Mouse (Mus musculus) liver, embryonic 11.5 days (tissue): ENCODE results near the gene Fsip1. TPM values are rescaled to one million over a fixed set of nuclear protein-coding genes. Genes with fewer than 3 reads are reported as not detected.

Experiments
- ATAC-seq: fragments of 200-750 bp; cut with Nextera tagmentation; replicated peaks from 2 replicates; pipeline ENCODE4 v1.8.0; 2017; ENCODE audit warnings: moderate number of reproducible peaks, mild to moderate bottlenecking, moderate TSS enrichment, moderate library complexity; ENCODE audit not compliant: low FRiP score
- DNase-seq: peaks from one replicate; pipeline ENCODE4 v3.0.0-alpha.2; 2017; ENCODE audit warnings: low spot score
- H3K27ac ChIP-seq: fragments of 300-500 bp; sonication (generic); 2 replicates; pipeline ENCODE4 v1.5.1; 2014; ENCODE audit warnings: mild to moderate bottlenecking, low read depth, low read length, control low read depth
- H3K27me3 ChIP-seq: fragments of 300-500 bp; sonication (generic); replicated peaks from 2 replicates; pipeline ENCODE4 v1.6.1; 2014; ENCODE audit warnings: low read length, mixed read lengths; ENCODE audit not compliant: control insufficient read depth, insufficient read depth
- H3K36me3 ChIP-seq: fragments of 300-500 bp; sonication (generic); 2 replicates; pipeline ENCODE4 v1.6.1; 2014; ENCODE audit warnings: mild to moderate bottlenecking, low read length, moderate library complexity, mixed read lengths; ENCODE audit not compliant: control insufficient read depth, insufficient read depth
- H3K4me1 ChIP-seq: fragments of 300-500 bp; sonication (generic); replicated peaks from 2 replicates; pipeline ENCODE4 v1.6.1; 2014; ENCODE audit warnings: low read length, mixed read lengths; ENCODE audit not compliant: control insufficient read depth, insufficient read depth
- H3K4me2 ChIP-seq: fragments of 300-500 bp; sonication (generic); 2 replicates; pipeline ENCODE4 v1.6.1; 2014; ENCODE audit warnings: mild to moderate bottlenecking, control low read depth, moderate library complexity
- H3K4me3 ChIP-seq: fragments of 300-500 bp; sonication (generic); 2 replicates; pipeline ENCODE4 v1.5.1; 2014; ENCODE audit warnings: low read depth, low read length, control low read depth
- H3K9ac ChIP-seq: fragments of 300-500 bp; sonication (generic); 2 replicates; pipeline ENCODE4 v1.6.1; 2014; ENCODE audit warnings: low read depth, low read length, control low read depth
- H3K9me3 ChIP-seq: fragments of 300-500 bp; sonication (generic); 2 replicates; pipeline ENCODE4 v1.6.1; 2016; ENCODE audit warnings: low read length, inconsistent platforms, mixed read lengths; ENCODE audit not compliant: control insufficient read depth
- WGBS: fragments of 180-500 bp; shearing (Covaris S2); extraction: QIAGEN DNeasy Blood & Tissue Kit; methylation state at CpG from one replicate; pipeline ENCODE4 v1.1.7; 2014; 5-methylcytosine and 5-hydroxymethylcytosine counted together
- polyA plus RNA-seq: library from polyadenylated mRNA; unstranded; fragments of >200 nt; fragmentation: Nextera tagmentation; extraction: Ambion mirVana; gene quantifications from 2 replicates; pipeline ENCODE4 v1.2.1, GENCODE M21; 2014

The Fsip1 gene
- polyA plus RNA-seq, 1 experiment from 2014 or later, result 0.29 TPM

DNA sequence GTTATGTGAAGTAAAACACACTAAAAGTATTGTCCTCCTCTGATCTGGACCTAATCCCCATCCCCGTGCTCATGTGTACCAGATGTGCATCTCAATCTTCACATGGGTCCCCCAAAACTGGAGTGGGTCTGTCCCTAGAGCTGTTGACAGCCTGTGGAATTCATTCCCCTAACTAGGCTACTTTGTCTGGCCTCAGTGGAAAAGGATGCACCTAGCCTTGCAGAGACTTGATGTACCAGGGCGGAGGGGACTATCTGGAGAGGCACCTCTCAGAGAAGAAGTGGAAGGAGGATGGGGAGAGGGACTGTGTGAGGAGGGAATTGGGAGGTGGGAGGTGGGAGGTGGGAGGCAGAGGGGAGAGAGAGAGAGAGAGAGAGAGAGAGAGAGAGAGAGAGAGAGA lies 119.0 kb downstream of the Fsip1 start:
- H3K4me1 ChIP-seq, result no peaks in the 10 kb centered on the region
- H3K36me3 ChIP-seq, result no peaks in the 10 kb centered on the region
- no peaks in the 10 kb centered on the region for H3K27me3 ChIP-seq
- 80% methylated on average over 2 of the region's 2 CpGs for WGBS
- H3K9ac ChIP-seq, result no peak overlapping the region
- DNase-seq (no peak), ATAC-seq (no peak)
- H3K4me2 ChIP-seq, result no peak overlapping the region
- H3K9me3 ChIP-seq, result no peaks in the 10 kb centered on the region
- no peak overlapping the region for H3K4me3 ChIP-seq
- no peak overlapping the region for H3K27ac ChIP-seq

DNA sequence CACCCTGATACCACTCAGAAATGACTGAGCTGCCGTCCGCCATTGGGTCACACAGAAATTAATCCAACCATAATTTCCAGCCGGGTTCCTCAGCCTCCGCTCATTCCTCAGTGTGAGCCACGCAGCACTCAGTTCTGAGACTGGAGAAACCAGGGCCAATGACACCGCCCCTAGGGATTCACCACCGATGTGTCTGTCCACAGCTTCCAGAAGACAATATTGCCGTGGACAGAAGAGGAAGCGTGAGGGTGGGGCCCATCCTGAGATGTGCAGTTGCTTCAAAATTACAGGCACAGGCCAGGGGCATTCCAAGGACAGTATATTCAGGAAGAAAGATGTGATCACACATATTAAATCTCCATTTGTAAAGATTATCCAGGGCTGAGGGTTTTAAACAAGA lies 119.7 kb downstream of the Fsip1 start:
- no peak overlapping the region for H3K27ac ChIP-seq
- ATAC-seq (no peak), DNase-seq (no peak)
- H3K27me3 ChIP-seq, result no peaks in the 10 kb centered on the region
- no peaks in the 10 kb centered on the region for H3K36me3 ChIP-seq
- no peaks in the 10 kb centered on the region for H3K9me3 ChIP-seq
- WGBS, result 80% methylated on average over 9 of the region's 9 CpGs
- no peak overlapping the region for H3K9ac ChIP-seq
- H3K4me1 ChIP-seq, result no peaks in the 10 kb centered on the region
- H3K4me2 ChIP-seq, result no peak overlapping the region
- H3K4me3 ChIP-seq, result no peak overlapping the region

DNA sequence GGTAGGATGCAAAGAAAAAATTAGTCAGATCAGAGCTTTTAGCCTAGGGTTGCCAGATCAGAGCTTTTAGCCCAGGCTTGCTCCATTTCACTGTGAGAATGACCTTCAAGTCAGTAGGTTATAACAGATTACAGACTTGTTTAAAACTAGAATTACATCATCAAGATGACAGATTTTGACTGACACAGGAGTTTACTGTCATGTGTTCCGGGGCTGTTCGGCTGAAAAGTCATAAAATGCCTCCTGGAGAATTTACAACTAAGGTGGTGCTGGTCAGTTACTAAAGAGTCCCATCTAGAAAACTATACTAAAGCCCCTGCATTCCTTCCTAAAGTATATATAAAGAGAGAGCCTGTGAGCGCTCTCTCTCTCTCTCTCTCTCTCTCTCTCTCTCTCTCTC lies 128.5 kb downstream of the Fsip1 start:
- H3K4me1 ChIP-seq, result no peaks in the 10 kb centered on the region
- no peaks in the 10 kb centered on the region; the same call in 1 of the 2 replicates for H3K36me3 ChIP-seq
- no peak overlapping the region for H3K4me2 ChIP-seq
- H3K27ac ChIP-seq, result no peak overlapping the region
- no peak overlapping the region for H3K9ac ChIP-seq
- WGBS, result 61% methylated on average over 3 of the region's 3 CpGs
- H3K4me3 ChIP-seq, result no peak overlapping the region
- no peaks in the 10 kb centered on the region for H3K9me3 ChIP-seq
- DNase-seq (no peak), ATAC-seq (no peak)
- H3K27me3 ChIP-seq, result no peaks in the 10 kb centered on the region

DNA sequence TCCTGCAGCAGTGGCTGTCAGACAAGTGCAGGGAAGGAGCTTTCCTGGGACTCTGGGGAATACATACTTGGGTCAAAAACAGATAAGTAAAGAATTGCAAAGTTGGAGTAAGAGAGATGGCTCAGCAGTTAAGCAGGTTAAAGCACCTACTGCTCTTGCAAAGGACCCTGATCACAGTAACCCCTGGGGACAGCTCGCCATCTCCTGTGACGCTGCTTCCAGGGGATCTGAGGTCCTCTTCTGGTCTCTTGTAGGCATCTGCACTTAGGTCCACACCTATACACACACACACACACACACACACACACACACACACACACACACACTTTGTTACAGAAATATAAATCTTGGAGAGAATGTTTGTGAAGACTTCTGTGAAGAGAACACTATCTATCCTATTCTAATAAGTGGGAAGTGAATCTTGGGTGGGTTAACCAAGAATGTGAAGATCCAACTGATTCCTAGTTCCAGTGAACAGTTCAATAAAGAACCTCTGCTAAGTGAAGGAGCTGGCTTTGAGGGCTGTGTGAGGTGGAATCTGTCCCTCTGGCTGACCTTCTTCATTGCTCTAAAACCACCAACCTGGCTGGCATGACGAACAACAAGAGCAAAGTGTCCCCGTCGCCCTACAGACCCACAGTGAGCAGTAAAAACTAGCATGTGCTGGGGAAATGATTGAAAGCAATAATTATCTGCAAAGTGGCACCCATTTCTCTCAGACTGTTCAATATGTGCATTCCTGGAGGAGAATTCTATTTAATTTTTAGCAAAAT lies 129.1 kb downstream of the Fsip1 start:
- DNase-seq, result no peak
- no peak; the same call in 1 of the 2 replicates for ATAC-seq
- H3K9me3 ChIP-seq, result no peaks in the 10 kb centered on the region
- H3K4me1 ChIP-seq, result no peaks in the 10 kb centered on the region
- H3K27me3 ChIP-seq, result no peaks in the 10 kb centered on the region
- no peak overlapping the region for H3K27ac ChIP-seq
- 84% methylated on average over 5 of the region's 5 CpGs for WGBS
- H3K4me3 ChIP-seq, result no peak overlapping the region
- H3K9ac ChIP-seq, result no peak overlapping the region
- H3K36me3 ChIP-seq, result no peaks in the 10 kb centered on the region; the same call in 1 of the 2 replicates
- no peak overlapping the region for H3K4me2 ChIP-seq

DNA sequence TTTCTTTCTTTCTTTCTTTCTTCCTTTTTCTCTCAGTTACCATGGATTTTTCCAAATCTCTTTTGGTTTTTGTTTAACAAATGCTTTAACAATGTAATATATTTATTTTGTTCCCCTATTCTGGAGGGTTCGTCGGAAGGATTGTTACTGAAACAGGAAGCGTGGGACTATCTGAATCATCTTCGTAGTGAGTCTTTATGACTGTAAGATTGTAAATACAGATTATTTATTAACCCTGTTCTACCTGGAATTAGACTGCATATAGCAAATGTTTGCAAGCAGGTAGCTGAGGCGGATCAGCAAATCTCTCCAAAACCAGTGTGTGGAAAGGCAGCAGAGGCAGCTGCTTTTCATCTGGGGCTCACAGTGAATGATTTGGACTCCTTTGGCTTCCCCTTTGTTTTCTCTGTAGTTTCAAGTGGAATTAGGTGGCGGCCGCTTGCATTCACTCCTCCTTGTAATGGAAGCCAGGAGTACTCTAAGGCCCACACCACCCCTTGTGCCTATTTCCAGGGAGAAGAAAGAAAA lies 130.8 kb downstream of the Fsip1 start:
- H3K4me3 ChIP-seq, result no peak overlapping the region
- no peak overlapping the region for H3K9ac ChIP-seq
- no peak for ATAC-seq
- H3K9me3 ChIP-seq, result no peaks in the 10 kb centered on the region
- no peaks in the 10 kb centered on the region for H3K27me3 ChIP-seq
- no peaks in the 10 kb centered on the region for H3K4me1 ChIP-seq
- no peaks in the 10 kb centered on the region; the same call in 1 of the 2 replicates for H3K36me3 ChIP-seq
- no peak overlapping the region for H3K27ac ChIP-seq
- DNase-seq, result no peak
- 83% methylated on average over 7 of the region's 7 CpGs for WGBS
- no peak overlapping the region for H3K4me2 ChIP-seq

DNA sequence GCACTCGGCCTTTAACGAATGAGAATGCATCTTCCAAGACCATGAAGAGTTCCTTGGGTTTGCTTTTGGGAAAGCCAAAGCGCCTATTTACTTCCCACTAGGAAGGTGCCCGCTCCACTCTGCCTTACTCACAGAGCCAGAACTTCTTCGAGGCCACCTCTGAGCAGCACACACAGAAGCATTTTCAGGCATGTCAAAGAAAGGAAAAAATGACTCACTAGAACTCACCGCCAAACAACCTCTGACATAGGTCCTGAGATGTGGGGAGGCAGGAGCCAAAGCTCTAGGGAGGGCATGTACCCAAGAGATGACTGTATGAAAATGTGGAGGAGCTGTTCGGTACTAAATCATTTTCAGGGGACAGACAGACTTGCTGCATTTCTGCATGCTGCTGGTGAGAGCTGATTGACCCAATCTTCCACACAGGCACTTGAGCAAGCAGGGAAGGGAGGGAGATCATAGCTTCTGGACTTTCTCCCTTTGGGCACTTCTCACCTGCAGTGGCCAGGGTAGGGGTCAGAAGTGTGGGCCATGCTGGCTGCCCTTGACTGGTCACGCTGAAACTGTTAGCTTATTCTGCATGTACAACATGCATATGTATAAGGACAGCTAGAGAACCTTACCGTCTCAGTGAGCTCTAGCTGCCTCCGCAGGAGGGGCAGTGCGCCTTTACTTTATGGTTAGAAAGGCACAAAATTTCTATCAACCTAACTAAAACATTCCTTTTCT lies 131.4 kb downstream of the Fsip1 start:
- DNase-seq, result no peak
- Histone ChIP-seq H3K9me3 (no peaks in the 10 kb centered on the region), H3K9ac (no peak overlapping the region), H3K27me3 (no peaks in the 10 kb centered on the region), H3K4me3 (no peak overlapping the region), H3K36me3 (no peaks in the 10 kb centered on the region; the same call in 1 of the 2 replicates), H3K4me1 (no peaks in the 10 kb centered on the region), H3K4me2 (no peak overlapping the region), H3K27ac (no peak overlapping the region)
- ATAC-seq, result no peak
- 79% methylated on average over 11 of the region's 11 CpGs for WGBS

DNA sequence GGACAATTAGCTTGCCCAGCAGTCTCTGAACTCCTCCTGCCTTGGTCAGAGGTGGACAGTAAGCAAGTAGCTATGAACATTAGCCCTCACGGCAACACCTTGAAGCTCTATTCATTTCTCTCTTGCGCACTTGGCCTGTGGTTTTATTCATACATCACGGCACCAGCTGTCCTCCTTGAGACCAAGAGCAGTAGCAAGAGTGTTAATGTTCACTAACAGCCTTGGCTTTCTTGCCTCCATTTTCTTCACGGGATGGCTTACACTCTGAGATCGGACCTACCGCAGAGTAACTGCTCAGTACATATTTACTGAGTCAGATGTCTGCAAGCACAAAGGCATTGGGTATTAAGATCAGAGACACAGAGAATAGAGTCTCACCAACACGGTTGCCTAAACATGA lies 132.3 kb downstream of the Fsip1 start:
- no peaks in the 10 kb centered on the region for H3K9me3 ChIP-seq
- ATAC-seq (no peak), DNase-seq (no peak)
- no peaks in the 10 kb centered on the region for H3K4me1 ChIP-seq
- no peaks in the 10 kb centered on the region for H3K27me3 ChIP-seq
- no peak overlapping the region for H3K4me2 ChIP-seq
- H3K9ac ChIP-seq, result no peak overlapping the region
- H3K36me3 ChIP-seq, result no peaks in the 10 kb centered on the region; the same call in 1 of the 2 replicates
- no peak overlapping the region for H3K4me3 ChIP-seq
- no peak overlapping the region for H3K27ac ChIP-seq
- 88% methylated on average over 7 of the region's 7 CpGs for whole genome bisulfite sequencing

DNA sequence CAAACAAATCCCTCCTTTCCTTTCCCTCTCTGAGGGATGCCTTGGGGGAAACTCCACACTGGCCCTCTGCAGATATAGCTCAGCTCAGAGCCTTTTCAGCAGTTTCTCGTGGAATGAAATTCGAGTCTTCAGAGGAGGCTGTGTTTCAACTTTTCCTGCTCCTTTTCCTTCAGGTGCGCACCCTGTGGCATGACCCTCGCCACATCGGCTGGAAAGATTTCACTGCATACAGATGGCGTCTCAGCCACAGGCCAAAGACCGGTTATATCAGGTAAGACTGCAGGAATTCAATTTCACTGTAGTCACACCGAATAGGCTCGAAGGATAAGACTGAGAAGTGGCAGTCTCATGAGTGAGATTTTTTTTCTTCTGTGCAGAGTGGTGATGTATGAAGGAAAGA lies 133.0 kb downstream of the Fsip1 start:
- DNase-seq, result no peak
- Histone ChIP-seq H3K27ac (no peak overlapping the region), H3K9me3 (no peaks in the 10 kb centered on the region), H3K9ac (no peak overlapping the region), H3K4me2 (no peak overlapping the region), H3K4me1 (no peaks in the 10 kb centered on the region), H3K4me3 (no peak overlapping the region), H3K36me3 (no peaks in the 10 kb centered on the region; the same call in 1 of the 2 replicates), H3K27me3 (no peaks in the 10 kb centered on the region)
- WGBS, result 85% methylated on average over 9 of the region's 9 CpGs
- no peak for ATAC-seq
